Mouse (Mus musculus) Muller cell, postnatal 12 days (primary cell): Measurements from ENCODE around the gene Olfr1031.
"Not testable (repeated sequence)": the region's sequence is repeated elsewhere in the genome, so short reads cannot be mapped to it uniquely, and the experiment has no call there.

Experiments
- DNase-seq: peaks from one replicate; pipeline ENCODE4 v3.0.0-alpha.2; 2015; ENCODE audit errors: inconsistent ontology term

The Olfr1031 gene

GRCm38 (mm10) chr2:85990004-85990403, at the start of gene Olfr1031:
Gene Olfr1031 (plus strand): TSS chr2:85990304.
- DNase-seq: no peak

DNA sequence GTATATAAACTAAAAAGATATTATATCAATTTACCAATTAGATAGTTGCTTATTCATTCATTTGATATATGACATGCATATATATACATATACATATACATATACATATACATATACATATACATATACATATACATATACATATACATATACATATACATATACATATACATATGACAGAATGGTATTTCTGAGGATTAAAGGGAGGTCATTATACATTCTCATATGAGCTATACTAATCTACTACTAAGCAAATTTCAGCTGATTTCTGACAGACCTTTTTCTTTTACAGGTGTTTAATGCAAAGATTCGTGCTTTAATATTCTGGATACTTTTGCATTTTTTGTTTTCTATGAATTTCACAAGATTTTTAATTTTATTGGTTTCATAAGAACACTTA, 40.0 kb upstream of the Olfr1031 start, which contains the start of gene Olfr1028:
TSS of gene Olfr1028 (plus strand) at position 301 of the 400 bp plus-strand sequence.
- no peak for DNase-seq

- DNase-seq: no peak
Observed at GRCm38 (mm10) chr2:85973595-85973994, 16.5 kb upstream of the Olfr1031 start, which contains the start of gene Olfr1029. Gene Olfr1029 (plus strand): TSS chr2:85973895.

DNA sequence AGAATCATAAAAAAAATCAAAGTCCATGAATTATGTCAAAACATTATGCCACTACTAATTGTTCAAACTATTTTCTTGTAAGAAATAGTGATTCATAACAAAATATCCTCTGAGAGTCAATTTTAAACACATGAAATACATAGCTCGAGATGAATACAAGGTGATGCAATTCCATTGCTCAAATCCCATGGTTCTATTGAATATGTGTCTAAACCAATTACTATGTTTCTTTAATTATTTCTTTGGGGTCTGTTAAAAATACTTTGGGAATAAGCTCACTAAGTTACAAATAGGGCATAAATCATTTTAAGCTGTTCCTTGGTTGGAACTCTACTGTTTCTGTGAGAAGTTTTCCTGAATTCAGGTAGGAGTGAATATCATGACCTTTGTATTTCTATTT, 11.1 kb upstream of the Olfr1031 start, which contains the start of gene Olfr1030:
TSS of gene Olfr1030 (plus strand) at position 301 of the 400 bp plus-strand sequence.
- no peak for DNase-seq

GRCm38 (mm10) chr2:86005240-86005639, 15.1 kb downstream of the Olfr1031 start, which contains the start of gene Olfr1032:
Gene Olfr1032 (plus strand): TSS chr2:86005540.
- DNase-seq: no peak

GRCm38 (mm10) chr2:86020406-86020805, 30.3 kb downstream of the Olfr1031 start, which contains the start of gene Olfr1033:
Gene Olfr1033 (plus strand): TSS chr2:86020633.
- peak; percentile 37 for DNase-seq

DNA sequence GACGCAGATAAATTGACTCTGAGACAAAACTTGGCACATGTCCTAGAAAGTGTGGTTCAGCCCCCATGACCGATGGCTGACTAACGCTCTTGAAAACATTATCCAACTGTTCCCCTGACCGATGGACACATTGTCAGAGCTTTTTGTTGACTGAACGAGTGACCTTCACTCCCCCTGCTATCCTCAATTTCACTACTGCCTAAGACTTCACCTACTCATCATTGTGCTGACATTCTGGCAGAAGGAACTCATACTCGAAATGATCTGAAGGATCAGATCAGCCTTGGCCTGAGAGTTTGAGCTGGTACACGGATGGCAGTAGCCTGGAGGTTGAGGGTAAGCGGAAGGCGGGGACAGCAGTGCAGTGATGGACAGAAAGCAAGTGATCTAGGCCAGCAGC, 31.4 kb downstream of the Olfr1031 start:
- DNase-seq: not testable (repeated sequence)
